Mouse (Mus musculus): ENCODE data around the gene Klhl8.

The Klhl8 gene

DNA sequence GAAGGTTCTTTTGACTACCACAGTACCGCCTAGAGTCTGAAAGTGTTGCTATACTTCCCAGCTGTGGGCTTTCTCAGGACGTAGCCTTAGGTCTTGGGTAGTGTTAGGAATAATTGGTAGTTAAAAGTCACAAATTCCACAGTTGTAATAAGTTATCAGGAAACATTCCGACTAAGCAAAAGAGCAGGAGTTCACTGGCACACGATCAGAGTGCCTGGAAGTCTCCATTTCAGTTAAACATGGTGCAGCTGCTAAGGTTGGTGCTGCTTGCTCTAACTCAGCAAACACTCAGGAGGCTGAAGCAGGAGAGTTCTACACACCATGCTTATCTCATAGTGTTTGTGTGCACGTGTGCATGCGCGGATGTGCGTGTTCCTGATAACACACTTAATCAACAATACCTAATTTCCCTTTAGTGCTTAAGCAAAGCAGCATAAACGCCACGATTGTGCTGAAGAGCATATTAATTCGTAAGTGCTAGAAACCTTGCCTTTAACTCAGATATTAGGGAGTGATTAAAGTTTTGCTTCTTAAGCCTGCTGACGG is 97.0 kb downstream of the Klhl8 start:
- no peak for DNase-seq (ENCODE audit: low spot score in 2 of 2)

DNA sequence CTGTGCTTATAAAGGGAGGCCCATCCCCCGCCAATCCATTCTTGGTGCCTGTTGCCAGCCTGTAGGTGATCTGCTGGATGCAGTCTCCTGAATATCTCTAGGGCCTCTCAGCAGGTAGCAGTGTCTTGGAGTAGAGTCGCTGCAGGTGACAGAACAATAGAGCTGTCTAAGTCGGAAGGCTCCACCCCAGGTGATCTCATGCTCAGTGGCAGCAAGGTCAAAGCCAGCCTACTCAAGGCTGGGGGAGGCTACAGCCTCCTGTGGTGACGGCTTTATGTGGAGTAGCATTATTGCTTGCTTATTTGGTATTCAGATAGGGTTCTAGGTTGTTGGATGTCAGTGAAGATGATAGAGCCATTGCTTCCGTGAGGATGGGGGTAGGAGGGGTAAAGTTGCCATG is 97.8 kb downstream of the Klhl8 start:
- DNase-seq (ENCODE audit: low spot score in 2 of 2), result no peak

Measured in right cerebral cortex, postnatal 36 days (tissue).